Mouse (Mus musculus) lung, adult 2 months (tissue): ENCODE results near the gene Prkcsh.

Experiments used
- CTCF ChIP-seq: fragments of 200-500 bp; IDR thresholded peaks from 2 replicates; pipeline ENCODE4 v1.5.1; 2011; ENCODE audit warnings: mild to moderate bottlenecking, low read length, control low read depth; ENCODE audit not compliant: insufficient read depth
- POLR2A ChIP-seq: fragments of 200-500 bp; IDR thresholded peaks from 2 replicates; pipeline ENCODE4 v1.6.1; 2011; ENCODE audit warnings: low read depth, mild to moderate bottlenecking, control low read depth, low read length, borderline replicate concordance; ENCODE audit errors: extremely low read depth

DNA sequence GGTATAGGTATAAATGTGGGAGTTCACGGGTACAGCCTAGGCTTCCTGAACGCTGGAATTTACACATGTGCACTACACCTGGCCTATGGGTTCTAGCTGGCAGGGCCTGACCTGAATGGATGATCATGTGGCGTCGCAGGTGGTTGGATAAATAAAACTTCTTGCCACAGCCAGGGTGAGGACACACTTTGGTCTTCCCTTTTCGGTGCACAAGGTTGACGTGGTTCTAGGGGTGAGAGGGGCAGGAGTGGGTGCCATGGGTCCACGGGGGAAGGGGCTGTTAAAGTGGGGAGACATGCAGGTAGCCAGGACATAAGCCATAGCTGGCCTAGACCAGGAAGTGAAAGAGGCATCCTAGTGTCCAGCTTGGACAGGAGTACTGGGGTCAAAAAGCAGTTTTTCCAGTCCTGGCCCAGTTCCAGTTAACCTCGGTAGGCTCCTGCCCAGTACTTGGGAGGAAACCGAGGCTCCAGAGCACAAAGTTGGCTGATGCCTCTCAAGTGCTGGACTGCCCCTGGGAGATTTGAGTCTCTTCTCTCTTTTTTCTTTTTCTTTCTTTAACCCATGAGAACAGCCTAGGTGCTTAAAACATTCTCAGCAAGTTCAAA, 53.8 kb downstream of the Prkcsh start:
- TF ChIP-seq CTCF (no peak), POLR2A (no peak)
